8 mouse cellular contexts compared by ENCODE assay signal in genomic region chr11:77984836-77985231, GRCm38 (mm10). TPM values are rescaled to one million over a fixed set of nuclear protein-coding genes. Genes with fewer than 3 reads are reported as not detected.
DNase-seq lines count a peak whose midpoint lies in the region; ATAC-seq and TF ChIP-seq lines count a peak whose summit lies in the region.

No protein-coding gene starts in this region.

- ATAC-seq in forebrain, embryonic 13.5 days: no peak
- ATAC-seq in hindbrain, embryonic 14.5 days (ENCODE audit: low FRiP score): no peak
- no peak for ATAC-seq in limb, embryonic 13.5 days (ENCODE audit: low FRiP score, low read depth)
- ATAC-seq in midbrain, embryonic 15.5 days (replicated peaks): no peak

- TF ChIP-seq CTCF in bone marrow, adult 2 months (IDR thresholded peaks at IDR 0.05; ENCODE audit: control insufficient read depth, insufficient read depth, low read length): no peak

- H3K4me1 ChIP-seq in bone marrow, adult 2 months (ENCODE audit: control insufficient read depth, insufficient read depth, low read length): peaks cover 1% of the 10 kb centered on the region; the same call in 1 of the 2 replicates
- peaks cover 30% of the 10 kb centered on the region for H3K4me1 ChIP-seq in forebrain, embryonic 13.5 days
- peaks cover 13% of the 10 kb centered on the region for H3K4me1 ChIP-seq in hindbrain, embryonic 14.5 days (replicated peaks; ENCODE audit: control insufficient read depth, insufficient read depth, low read length)
- peaks cover 16% of the 10 kb centered on the region for H3K4me1 ChIP-seq in limb, embryonic 13.5 days
- peaks cover 30% of the 10 kb centered on the region for H3K4me1 ChIP-seq in midbrain, embryonic 15.5 days

- H3K27me3 ChIP-seq in forebrain, embryonic 13.5 days: no peaks in the 10 kb centered on the region
- no peaks in the 10 kb centered on the region for H3K27me3 ChIP-seq in hindbrain, embryonic 14.5 days (ENCODE audit: control insufficient read depth, insufficient read depth, low read length)
- H3K27me3 ChIP-seq in limb, embryonic 13.5 days: no peaks in the 10 kb centered on the region
- no peaks in the 10 kb centered on the region for H3K27me3 ChIP-seq in midbrain, embryonic 15.5 days (replicated peaks)

- peak overlapping the region; percentile 85 for H3K4me3 ChIP-seq in bone marrow, adult 2 months (replicated peaks; ENCODE audit: control insufficient read depth, low read depth, low read length)
- H3K4me3 ChIP-seq in forebrain, embryonic 13.5 days: peak overlapping the region; percentile 99
- peak overlapping the region; percentile 98 for H3K4me3 ChIP-seq in hindbrain, embryonic 14.5 days (replicated peaks; ENCODE audit: low read length)
- peak overlapping the region; percentile 100 for H3K4me3 ChIP-seq in limb, embryonic 13.5 days
- H3K4me3 ChIP-seq in midbrain, embryonic 15.5 days: peak overlapping the region; percentile 70

- peak overlapping the region; percentile 91 for H3K4me2 ChIP-seq in forebrain, embryonic 13.5 days
- H3K4me2 ChIP-seq in hindbrain, embryonic 14.5 days (replicated peaks): peak overlapping the region; percentile 95
- H3K4me2 ChIP-seq in limb, embryonic 13.5 days (replicated peaks): peak overlapping the region; percentile 89
- peak overlapping the region; percentile 95 for H3K4me2 ChIP-seq in midbrain, embryonic 15.5 days

- intact Hi-C loops in heart, postnatal 25 days (cut with DNase I): loop anchor here (5.0 kb wide), 1 partner anchor 37 kb away; no protein-coding TSS in a partner anchor

- H3K36me3 ChIP-seq in forebrain, embryonic 13.5 days (ENCODE audit: poor library complexity, severe bottlenecking): peaks cover 39% of the 10 kb centered on the region
- H3K36me3 ChIP-seq in hindbrain, embryonic 14.5 days (replicated peaks; ENCODE audit: control insufficient read depth, insufficient read depth): peaks cover 28% of the 10 kb centered on the region
- H3K36me3 ChIP-seq in limb, embryonic 13.5 days: peaks cover 34% of the 10 kb centered on the region
- H3K36me3 ChIP-seq in midbrain, embryonic 15.5 days (replicated peaks): no peaks in the 10 kb centered on the region

- no peak for TF ChIP-seq POLR2A in bone marrow, adult 2 months (IDR thresholded peaks at IDR 0.05; ENCODE audit: borderline replicate concordance, control insufficient read depth, low read depth, low read length)

- peak overlapping the region; percentile 90 for H3K27ac ChIP-seq in bone marrow, adult 2 months (ENCODE audit: control insufficient read depth, insufficient read depth, low read depth, low read length, poor library complexity)
- peak overlapping the region; percentile 97 for H3K27ac ChIP-seq in forebrain, embryonic 13.5 days
- peak overlapping the region; percentile 96 for H3K27ac ChIP-seq in hindbrain, embryonic 14.5 days
- H3K27ac ChIP-seq in limb, embryonic 13.5 days: peak overlapping the region; percentile 94
- peak overlapping the region; percentile 99 for H3K27ac ChIP-seq in midbrain, embryonic 15.5 days

- H3K9me3 ChIP-seq in forebrain, embryonic 13.5 days (replicated peaks): no peaks in the 10 kb centered on the region
- H3K9me3 ChIP-seq in hindbrain, embryonic 14.5 days (ENCODE audit: control insufficient read depth, low read length): no peaks in the 10 kb centered on the region
- no peaks in the 10 kb centered on the region for H3K9me3 ChIP-seq in limb, embryonic 13.5 days
- H3K9me3 ChIP-seq in midbrain, embryonic 15.5 days: no peaks in the 10 kb centered on the region

- 1% methylated on average over 13 of the region's 13 CpGs for whole genome bisulfite sequencing in bone marrow, adult 2 months
- under 1% methylated on average over 13 of the region's 13 CpGs for WGBS in forebrain, embryonic 13.5 days
- WGBS in hindbrain, embryonic 14.5 days: 0% methylated on average over 13 of the region's 13 CpGs
- 0% methylated on average over 13 of the region's 13 CpGs for WGBS in limb, embryonic 13.5 days
- WGBS in midbrain, embryonic 15.5 days: 1% methylated on average over 13 of the region's 13 CpGs

- peak; percentile 97 for DNase-seq in heart, adult 11 months
- DNase-seq in heart, postnatal 25 days (ENCODE audit: low spot score): no peak
- peak; percentile 54 for DNase-seq in hindbrain, embryonic 14.5 days (ENCODE audit: low spot score)
- DNase-seq in thymus, postnatal 10 days (ENCODE audit: low spot score in 2 of 2): peak; percentile 22 to 42

- peak overlapping the region; percentile 99 for H3K9ac ChIP-seq in forebrain, embryonic 13.5 days
- H3K9ac ChIP-seq in hindbrain, embryonic 14.5 days: peak overlapping the region; percentile 95
- peak overlapping the region; percentile 98 for H3K9ac ChIP-seq in limb, embryonic 13.5 days
- peak overlapping the region; percentile 77 for H3K9ac ChIP-seq in midbrain, embryonic 15.5 days

RNA-seq across cellular contexts. Expression of gene Phf12, which starts 2.3 kb away (rescaled TPM):
- 10 to 100 TPM; 23.7 to 28.6 TPM for total RNA-seq in heart, postnatal 25 days (2021)
- polyA plus RNA-seq in bone marrow, adult 2 months (2011; ENCODE audit: insufficient read depth, insufficient read length, low replicate concordance, missing spikeins): 41.8 and 59.4 TPM in 2 replicates
- 20.7 and 24.5 TPM in 2 replicates for polyA plus RNA-seq in forebrain, embryonic 13.5 days (2015; fragmentation: Nextera tagmentation; extraction: Ambion mirVana)
- polyA plus RNA-seq in hindbrain, embryonic 14.5 days (2014; fragmentation: Nextera tagmentation; extraction: Ambion mirVana): 14.2 and 15.4 TPM in 2 replicates
- 21.5 and 22.0 TPM in 2 replicates for polyA plus RNA-seq in limb, embryonic 13.5 days (2015; fragmentation: Nextera tagmentation; extraction: Ambion mirVana)
- 19.2 and 20.7 TPM in 2 replicates for polyA plus RNA-seq in midbrain, embryonic 15.5 days (2015; fragmentation: Nextera tagmentation; extraction: Ambion mirVana)

RNA-seq across cellular contexts. Expression of gene Dhrs13, which starts 47.2 kb away (rescaled TPM):
- total RNA-seq in heart, postnatal 25 days (2021): 1 to 10 TPM; 3.2 to 4.4 TPM
- polyA plus RNA-seq in bone marrow, adult 2 months (2011; ENCODE audit: insufficient read depth, insufficient read length, low replicate concordance, missing spikeins): 6.5 and 10.8 TPM in 2 replicates
- polyA plus RNA-seq in forebrain, embryonic 13.5 days (2015; fragmentation: Nextera tagmentation; extraction: Ambion mirVana): 23.4 and 26.6 TPM in 2 replicates
- 58.8 and 59.8 TPM in 2 replicates for polyA plus RNA-seq in hindbrain, embryonic 14.5 days (2014; fragmentation: Nextera tagmentation; extraction: Ambion mirVana)
- 20.1 and 21.1 TPM in 2 replicates for polyA plus RNA-seq in limb, embryonic 13.5 days (2015; fragmentation: Nextera tagmentation; extraction: Ambion mirVana)
- 51.8 and 52.7 TPM in 2 replicates for polyA plus RNA-seq in midbrain, embryonic 15.5 days (2015; fragmentation: Nextera tagmentation; extraction: Ambion mirVana)

RNA-seq across cellular contexts. Expression of gene Flot2, which starts 52.9 kb away (rescaled TPM):
- total RNA-seq in heart, postnatal 25 days (2021): 10 to 100 TPM; 59.3 to 61.2 TPM
- 21.1 and 44.1 TPM in 2 replicates for polyA plus RNA-seq in bone marrow, adult 2 months (2011; ENCODE audit: insufficient read depth, insufficient read length, low replicate concordance, missing spikeins)
- 69.6 and 78.1 TPM in 2 replicates for polyA plus RNA-seq in forebrain, embryonic 13.5 days (2015; fragmentation: Nextera tagmentation; extraction: Ambion mirVana)
- polyA plus RNA-seq in hindbrain, embryonic 14.5 days (2014; fragmentation: Nextera tagmentation; extraction: Ambion mirVana): 92.4 and 98.4 TPM in 2 replicates
- 52.0 and 52.9 TPM in 2 replicates for polyA plus RNA-seq in limb, embryonic 13.5 days (2015; fragmentation: Nextera tagmentation; extraction: Ambion mirVana)
- polyA plus RNA-seq in midbrain, embryonic 15.5 days (2015; fragmentation: Nextera tagmentation; extraction: Ambion mirVana): 76.7 and 80.4 TPM in 2 replicates

RNA-seq across cellular contexts. Expression of gene Sez6, which starts 54.2 kb away (rescaled TPM):
- under 1 TPM; 0.21 to 0.22 TPM for total RNA-seq in heart, postnatal 25 days (2021)
- 0.43 and 0.67 TPM in 2 replicates for polyA plus RNA-seq in bone marrow, adult 2 months (2011; ENCODE audit: insufficient read depth, insufficient read length, low replicate concordance, missing spikeins)
- 141 and 165 TPM in 2 replicates for polyA plus RNA-seq in forebrain, embryonic 13.5 days (2015; fragmentation: Nextera tagmentation; extraction: Ambion mirVana)
- polyA plus RNA-seq in hindbrain, embryonic 14.5 days (2014; fragmentation: Nextera tagmentation; extraction: Ambion mirVana): 110 TPM in 2 replicates
- polyA plus RNA-seq in limb, embryonic 13.5 days (2015; fragmentation: Nextera tagmentation; extraction: Ambion mirVana): 0.18 and 0.60 TPM in 2 replicates
- 159 and 162 TPM in 2 replicates for polyA plus RNA-seq in midbrain, embryonic 15.5 days (2015; fragmentation: Nextera tagmentation; extraction: Ambion mirVana)
